Mouse (Mus musculus) midbrain, embryonic 13.5 days (tissue): Measurements from ENCODE around the gene Fmo2. TPM values are rescaled to one million over a fixed set of nuclear protein-coding genes. Genes with fewer than 3 reads are reported as not detected.
A peak's percentile ranks its signal among the peaks of the same experiment; 100 is the strongest.

Experiments
- ATAC-seq: fragments of 200-750 bp; cut with Nextera tagmentation; 2 replicates; pipeline ENCODE4 v1.8.0; 2017; ENCODE audit warnings: mild to moderate bottlenecking, moderate TSS enrichment, moderate library complexity
- H3K27ac ChIP-seq: fragments of 300-500 bp; sonication (generic); 2 replicates; pipeline ENCODE4 v1.5.1; 2015; ENCODE audit warnings: inconsistent platforms, mild to moderate bottlenecking, moderate library complexity
- H3K27me3 ChIP-seq: fragments of 300-500 bp; sonication (generic); 2 replicates; pipeline ENCODE4 v1.6.1; 2015; ENCODE audit warnings: mild to moderate bottlenecking, inconsistent platforms
- H3K36me3 ChIP-seq: fragments of 300-500 bp; sonication (generic); 2 replicates; pipeline ENCODE4 v1.6.1; 2015; ENCODE audit warnings: mild to moderate bottlenecking, inconsistent platforms
- H3K4me1 ChIP-seq: fragments of 300-500 bp; sonication (generic); replicated peaks from 2 replicates; pipeline ENCODE4 v1.6.1; 2015; ENCODE audit warnings: inconsistent platforms
- H3K4me2 ChIP-seq: fragments of 300-500 bp; sonication (generic); replicated peaks from 2 replicates; pipeline ENCODE4 v1.6.1; 2015; ENCODE audit warnings: moderate library complexity, mild to moderate bottlenecking, inconsistent platforms
- H3K4me3 ChIP-seq: fragments of 300-500 bp; sonication (generic); replicated peaks from 2 replicates; pipeline ENCODE4 v1.5.1; 2015; ENCODE audit warnings: mild to moderate bottlenecking, inconsistent platforms
- H3K9ac ChIP-seq: fragments of 300-500 bp; sonication (generic); replicated peaks from 2 replicates; pipeline ENCODE4 v1.6.1; 2015; ENCODE audit warnings: mild to moderate bottlenecking, inconsistent platforms
- H3K9me3 ChIP-seq: fragments of 300-500 bp; sonication (generic); 2 replicates; pipeline ENCODE4 v1.6.1; 2016; ENCODE audit warnings: mild to moderate bottlenecking, inconsistent platforms
- WGBS: fragments of 180-500 bp; shearing (Covaris S2); methylation state at CpG from one replicate; pipeline ENCODE4 v1.1.7; 2015; 5-methylcytosine and 5-hydroxymethylcytosine counted together
- polyA plus RNA-seq: library from polyadenylated mRNA; unstranded; fragments of >200 nt; fragmentation: Nextera tagmentation; extraction: Ambion mirVana; gene quantifications from 2 replicates; pipeline ENCODE4 v1.2.1, GENCODE M21; 2015

Gene Fmo2
- polyA plus RNA-seq, 1 experiment from 2014 or later, result not detected

- Histone ChIP-seq H3K4me2 (no peak overlapping the region), H3K9ac (no peak overlapping the region), H3K27ac (no peak overlapping the region), H3K27me3 (no peaks in the 10 kb centered on the region), H3K4me3 (no peak overlapping the region), H3K36me3 (no peaks in the 10 kb centered on the region), H3K4me1 (peaks cover 17% of the 10 kb centered on the region), H3K9me3 (no peaks in the 10 kb centered on the region)
- no peak for ATAC-seq
- WGBS, result 97% methylated on average over 3 of the region's 3 CpGs
These were observed 34.9 kb downstream of the Fmo2 start for GRCm38 (mm10) chr1:162863579-162863978.

- H3K4me1 ChIP-seq, result peaks cover 18% of the 10 kb centered on the region
- no peak overlapping the region for H3K27ac ChIP-seq
- H3K36me3 ChIP-seq, result no peaks in the 10 kb centered on the region
- no peak overlapping the region for H3K4me2 ChIP-seq
- no peaks in the 10 kb centered on the region for H3K27me3 ChIP-seq
- ATAC-seq, result no peak
- no peak overlapping the region for H3K9ac ChIP-seq
- H3K9me3 ChIP-seq, result no peaks in the 10 kb centered on the region
- no peak overlapping the region for H3K4me3 ChIP-seq
- 23% methylated on average over 1 of the region's 1 CpGs for WGBS
These were observed 36.2 kb downstream of the Fmo2 start for GRCm38 (mm10) chr1:162862328-162862727.

GRCm38 (mm10) chr1:162859996-162860605, 38.4 kb downstream of the Fmo2 start:
- H3K36me3 ChIP-seq, result no peaks in the 10 kb centered on the region
- WGBS, result 78% methylated on average over 9 of the region's 9 CpGs
- no peak overlapping the region for H3K9ac ChIP-seq
- peak; percentile 22; the same call in 1 of the 2 replicates for ATAC-seq
- no peak overlapping the region for H3K27ac ChIP-seq
- H3K4me3 ChIP-seq, result no peak overlapping the region
- peaks cover 18% of the 10 kb centered on the region for H3K4me1 ChIP-seq
- H3K4me2 ChIP-seq, result no peak overlapping the region
- H3K27me3 ChIP-seq, result no peaks in the 10 kb centered on the region
- no peaks in the 10 kb centered on the region for H3K9me3 ChIP-seq

- Histone ChIP-seq H3K4me2 (peak overlapping the region; percentile 37; the same call in 1 of the 2 replicates), H3K27me3 (no peaks in the 10 kb centered on the region), H3K4me1 (peaks cover 18% of the 10 kb centered on the region), H3K4me3 (no peak overlapping the region), H3K9ac (no peak overlapping the region), H3K36me3 (no peaks in the 10 kb centered on the region), H3K9me3 (no peaks in the 10 kb centered on the region), H3K27ac (peak overlapping the region; percentile 39; the same call in 1 of the 2 replicates)
- ATAC-seq, result peak; percentile 70
- 30% methylated on average over 10 of the region's 10 CpGs for WGBS
These were observed 39.0 kb downstream of the Fmo2 start for GRCm38 (mm10) chr1:162859545-162859976.

GRCm38 (mm10) chr1:162858748-162859130, 39.8 kb downstream of the Fmo2 start:
- H3K9ac ChIP-seq, result no peak overlapping the region
- H3K27me3 ChIP-seq, result no peaks in the 10 kb centered on the region
- H3K36me3 ChIP-seq, result no peaks in the 10 kb centered on the region
- peak; percentile 67 for ATAC-seq
- H3K4me3 ChIP-seq, result peak overlapping the region; percentile 12; the same call in 1 of the 2 replicates
- H3K27ac ChIP-seq, result peak overlapping the region; percentile 39; the same call in 1 of the 2 replicates
- H3K4me2 ChIP-seq, result peak overlapping the region; percentile 37
- no peaks in the 10 kb centered on the region for H3K9me3 ChIP-seq
- peaks cover 18% of the 10 kb centered on the region for H3K4me1 ChIP-seq
- WGBS, result 53% methylated on average over 12 of the region's 12 CpGs

- peak overlapping the region; percentile 37 for H3K4me2 ChIP-seq
- H3K4me1 ChIP-seq, result peaks cover 18% of the 10 kb centered on the region
- 49% methylated on average over 18 of the region's 18 CpGs for WGBS
- H3K27me3 ChIP-seq, result no peaks in the 10 kb centered on the region
- H3K27ac ChIP-seq, result peak overlapping the region; percentile 39; the same call in 1 of the 2 replicates
- no peak for ATAC-seq
- no peaks in the 10 kb centered on the region for H3K36me3 ChIP-seq
- no peak overlapping the region for H3K9ac ChIP-seq
- H3K9me3 ChIP-seq, result no peaks in the 10 kb centered on the region
- no peak overlapping the region for H3K4me3 ChIP-seq
These were observed 40.5 kb downstream of the Fmo2 start for GRCm38 (mm10) chr1:162857766-162858747.

GRCm38 (mm10) chr1:162853812-162854482, 44.6 kb downstream of the Fmo2 start:
- Histone ChIP-seq H3K4me3 (no peak overlapping the region), H3K36me3 (no peaks in the 10 kb centered on the region), H3K9ac (no peak overlapping the region), H3K4me1 (peaks cover 4% of the 10 kb centered on the region), H3K4me2 (no peak overlapping the region), H3K9me3 (no peaks in the 10 kb centered on the region), H3K27ac (no peak overlapping the region), H3K27me3 (no peaks in the 10 kb centered on the region)
- WGBS, result 76% methylated on average over 3 of the region's 3 CpGs
- ATAC-seq, result no peak

- Histone ChIP-seq H3K36me3 (no peaks in the 10 kb centered on the region), H3K27me3 (no peaks in the 10 kb centered on the region), H3K4me3 (no peak overlapping the region), H3K9me3 (no peaks in the 10 kb centered on the region), H3K4me1 (no peaks in the 10 kb centered on the region), H3K4me2 (no peak overlapping the region), H3K9ac (no peak overlapping the region), H3K27ac (no peak overlapping the region)
- 98% methylated on average over 6 of the region's 6 CpGs for WGBS
- ATAC-seq, result no peak
These were observed 51.0 kb downstream of the Fmo2 start for GRCm38 (mm10) chr1:162847554-162847953.

GRCm38 (mm10) chr1:162840211-162840610, 58.3 kb downstream of the Fmo2 start:
- no peak overlapping the region for H3K27ac ChIP-seq
- ATAC-seq, result no peak

GRCm38 (mm10) chr1:162838976-162839375, 59.5 kb downstream of the Fmo2 start:
- H3K4me1 ChIP-seq, result no peaks in the 10 kb centered on the region
- no peaks in the 10 kb centered on the region for H3K27me3 ChIP-seq
- WGBS, result 95% methylated on average over 6 of the region's 6 CpGs
- H3K27ac ChIP-seq, result no peak overlapping the region
- no peaks in the 10 kb centered on the region for H3K36me3 ChIP-seq
- H3K4me3 ChIP-seq, result no peak overlapping the region
- H3K4me2 ChIP-seq, result no peak overlapping the region
- no peak for ATAC-seq
- no peaks in the 10 kb centered on the region for H3K9me3 ChIP-seq
- no peak overlapping the region for H3K9ac ChIP-seq

More at GRCm38 (mm10) chr1:162840211-162840610, 58.3 kb downstream of the Fmo2 start:
- no peaks in the 10 kb centered on the region for H3K27me3 ChIP-seq
- H3K36me3 ChIP-seq, result no peaks in the 10 kb centered on the region
- no peaks in the 10 kb centered on the region for H3K4me1 ChIP-seq
- no peaks in the 10 kb centered on the region for H3K9me3 ChIP-seq
- WGBS, result 97% methylated on average over 9 of the region's 9 CpGs
- no peak overlapping the region for H3K4me2 ChIP-seq
- H3K9ac ChIP-seq, result no peak overlapping the region
- no peak overlapping the region for H3K4me3 ChIP-seq

GRCm38 (mm10) chr1:162834342-162834741, 64.2 kb downstream of the Fmo2 start:
- ATAC-seq, result no peak
- 83% methylated on average over 5 of the region's 5 CpGs for WGBS
- H3K4me2 ChIP-seq, result no peak overlapping the region

More at GRCm38 (mm10) chr1:162834342-162834741, 64.2 kb downstream of the Fmo2 start:
- no peak overlapping the region for H3K4me3 ChIP-seq
- H3K27ac ChIP-seq, result no peak overlapping the region
- 0 out of 2 replicates have a peak, but pooled peaks cover 3% of the 10 kb centered on the region for H3K27me3 ChIP-seq
- H3K9ac ChIP-seq, result no peak overlapping the region
- H3K36me3 ChIP-seq, result no peaks in the 10 kb centered on the region
- no peaks in the 10 kb centered on the region for H3K9me3 ChIP-seq
- peaks cover 16% of the 10 kb centered on the region for H3K4me1 ChIP-seq
